Mouse (Mus musculus) thymus, adult 2 months (tissue): ENCODE data around the gene Ric8b.

Experiments used
- CTCF ChIP-seq: fragments of 200-500 bp; IDR thresholded peaks from 2 replicates; pipeline ENCODE4 v1.5.1; 2012; ENCODE audit warnings: mild to moderate bottlenecking, control low read depth, low read length, moderate library complexity, borderline replicate concordance; ENCODE audit not compliant: control insufficient read depth, poor library complexity, insufficient read depth; ENCODE audit errors: extremely low read depth
- POLR2A ChIP-seq: fragments of 200-500 bp; IDR thresholded peaks from 2 replicates; pipeline ENCODE4 v1.6.1; 2012; ENCODE audit warnings: mild to moderate bottlenecking, low read length, control low read depth, moderate library complexity; ENCODE audit not compliant: control insufficient read depth, poor library complexity, insufficient read depth; ENCODE audit errors: extremely low read depth

DNA sequence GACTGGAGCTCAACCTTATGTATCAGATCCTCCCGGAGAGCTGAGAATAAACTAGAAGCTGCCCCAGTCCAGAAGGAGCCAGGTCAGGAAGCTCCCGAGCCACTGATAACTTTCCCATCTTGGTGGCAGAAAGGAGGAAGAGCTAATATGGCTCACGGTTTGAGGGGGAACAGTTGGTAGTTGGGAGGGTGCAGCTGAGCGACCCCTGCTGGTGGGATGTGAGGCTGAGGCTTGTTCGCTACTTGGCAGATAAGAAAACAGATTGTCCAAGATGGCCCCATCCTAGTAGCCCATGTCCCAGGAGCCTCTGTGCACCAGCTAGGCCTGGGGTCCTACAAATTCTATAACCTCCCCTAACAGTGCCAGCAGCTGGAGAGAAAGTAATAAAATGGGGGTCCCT, 121.4 kb downstream of the Ric8b start:
- TF ChIP-seq CTCF (no peak), POLR2A (no peak)
